Mouse (Mus musculus): ENCODE results near the gene Cwc25.

GRCm38 (mm10) chr11:97733689-97734088, 32.7 kb downstream of the Cwc25 start:
- TF ChIP-seq POLR2A (IDR thresholded peaks at IDR 0.05; ENCODE audit: borderline replicate concordance, extremely low read depth, insufficient read depth, insufficient read length, poor library complexity, severe bottlenecking) (no peak), CTCF (IDR thresholded peaks at IDR 0.05; ENCODE audit: borderline replicate concordance, extremely low read depth, insufficient read depth, insufficient read length) (no peak)

Data from brain, embryonic 14.5 days (tissue).